Mouse (Mus musculus): ENCODE data around the gene Urgcp. TPM values are rescaled to one million over a fixed set of nuclear protein-coding genes. Genes with fewer than 3 reads are reported as not detected.

Urgcp gene
- polyA plus RNA-seq, 1 experiment, result 45.5 TPM

DNA sequence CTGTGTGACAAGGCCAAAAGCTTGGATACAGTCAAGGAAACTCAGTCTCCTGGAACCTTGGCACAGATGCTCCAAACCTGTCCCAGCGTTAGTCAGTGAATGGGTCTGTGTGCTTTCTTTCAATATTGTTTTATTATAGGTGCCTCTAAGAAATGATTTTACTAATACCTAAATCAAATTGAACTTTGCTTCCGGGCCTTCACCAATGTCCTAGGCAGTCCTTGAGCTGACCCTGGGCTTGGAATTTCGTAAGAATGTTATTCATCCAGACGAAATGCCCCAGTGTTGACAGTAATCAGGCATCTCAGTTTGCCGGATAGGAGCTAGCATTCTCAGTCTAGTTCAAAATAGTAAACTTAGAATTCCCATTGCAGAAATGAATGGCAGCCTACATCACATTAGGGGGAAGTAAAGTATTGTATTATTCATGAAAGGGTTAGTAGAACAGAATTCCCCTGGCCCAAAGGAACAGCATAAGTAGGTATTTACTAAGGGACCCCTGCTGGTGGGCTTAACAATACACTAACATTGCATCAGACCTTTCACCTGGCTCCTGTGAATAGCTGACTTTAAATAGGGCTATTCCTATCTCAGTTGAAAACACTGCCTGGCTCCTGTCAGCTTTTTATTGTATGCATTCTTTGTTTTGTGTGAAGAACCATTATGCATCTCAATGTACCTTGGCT is 59.8 kb downstream of the Urgcp start:
- Histone ChIP-seq H3K36me3 (ENCODE audit: control insufficient read depth, insufficient read depth, low read length) (peaks cover 11% of the 10 kb centered on the region), H3K4me1 (ENCODE audit: control insufficient read depth, insufficient read depth, insufficient read length, low read length) (peaks cover 2% of the 10 kb centered on the region; the same call in 1 of the 2 replicates), H3K4me3 (ENCODE audit: low read depth, low read length) (no peak overlapping the region), H3K27ac (ENCODE audit: insufficient read depth, low read depth, low read length) (no peak overlapping the region), H3K27me3 (ENCODE audit: control insufficient read depth, insufficient read depth, low read length) (no peaks in the 10 kb centered on the region)
- WGBS, result 76% methylated on average over 5 of the region's 5 CpGs
- TF ChIP-seq POLR2A (IDR thresholded peaks at IDR 0.05; ENCODE audit: low read depth, low read length), result no peak
- TF ChIP-seq CTCF (IDR thresholded peaks at IDR 0.05; ENCODE audit: extremely low read depth, insufficient read length, insufficient replicate concordance, low read depth, low read length), result no peak

DNA sequence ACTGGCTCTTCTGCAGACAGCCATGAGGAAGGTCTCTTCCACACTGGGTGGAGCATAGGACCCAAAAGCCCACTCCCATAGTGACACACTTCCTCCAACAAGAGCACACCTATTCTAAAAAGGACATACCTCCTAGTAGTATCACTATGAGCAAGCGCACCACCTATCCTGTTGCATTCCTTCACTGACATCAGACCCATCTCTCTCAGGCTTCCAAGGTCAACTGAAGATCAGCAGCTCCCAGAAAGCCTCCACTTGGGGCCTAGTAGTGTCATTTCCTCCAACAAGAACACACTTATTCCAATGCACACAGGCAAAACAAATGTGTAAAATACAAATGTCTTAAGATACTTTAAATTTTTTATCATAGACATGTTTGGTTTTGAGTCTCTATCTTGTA is 60.4 kb downstream of the Urgcp start:
- peaks cover 2% of the 10 kb centered on the region; the same call in 1 of the 2 replicates for H3K4me1 ChIP-seq (ENCODE audit: control insufficient read depth, insufficient read depth, insufficient read length, low read length)
- peaks cover 11% of the 10 kb centered on the region for H3K36me3 ChIP-seq (ENCODE audit: control insufficient read depth, insufficient read depth, low read length)
- TF ChIP-seq CTCF (IDR thresholded peaks at IDR 0.05; ENCODE audit: extremely low read depth, insufficient read length, insufficient replicate concordance, low read depth, low read length), result no peak
- H3K27me3 ChIP-seq (ENCODE audit: control insufficient read depth, insufficient read depth, low read length), result no peaks in the 10 kb centered on the region
- H3K4me3 ChIP-seq (ENCODE audit: low read depth, low read length), result no peak overlapping the region
- H3K27ac ChIP-seq (ENCODE audit: insufficient read depth, low read depth, low read length), result no peak overlapping the region
- 100% methylated on average over 1 of the region's 1 CpGs for WGBS

DNA sequence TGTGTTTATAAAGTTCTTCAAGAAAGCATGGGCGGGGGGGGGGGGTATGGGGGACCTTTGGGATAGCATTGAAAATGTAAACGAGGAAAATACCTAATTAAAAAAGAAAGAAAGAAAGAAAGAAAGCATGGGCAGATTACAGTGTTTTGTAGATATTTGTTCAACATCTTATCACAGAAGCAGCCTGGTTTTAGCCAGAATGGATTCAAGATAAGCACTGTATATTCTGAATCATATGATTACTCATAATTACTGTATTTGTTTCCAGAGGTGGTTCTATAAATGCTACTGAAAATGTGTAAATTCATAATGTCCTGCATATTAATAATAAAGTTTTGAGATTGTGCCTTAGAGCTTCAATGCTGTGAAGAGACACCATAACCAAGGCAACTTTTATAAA is 60.9 kb downstream of the Urgcp start:
- no peaks in the 10 kb centered on the region for H3K27me3 ChIP-seq (ENCODE audit: control insufficient read depth, insufficient read depth, low read length)
- WGBS, result 66% methylated on average over 2 of the region's 2 CpGs
- TF ChIP-seq CTCF (IDR thresholded peaks at IDR 0.05; ENCODE audit: extremely low read depth, insufficient read length, insufficient replicate concordance, low read depth, low read length), result no peak
- no peak for TF ChIP-seq POLR2A (IDR thresholded peaks at IDR 0.05; ENCODE audit: low read depth, low read length)
- peaks cover 11% of the 10 kb centered on the region for H3K36me3 ChIP-seq (ENCODE audit: control insufficient read depth, insufficient read depth, low read length)
- H3K4me3 ChIP-seq (ENCODE audit: low read depth, low read length), result no peak overlapping the region
- no peak overlapping the region for H3K27ac ChIP-seq (ENCODE audit: insufficient read depth, low read depth, low read length)
- H3K4me1 ChIP-seq (ENCODE audit: control insufficient read depth, insufficient read depth, insufficient read length, low read length), result peaks cover 2% of the 10 kb centered on the region; the same call in 1 of the 2 replicates

DNA sequence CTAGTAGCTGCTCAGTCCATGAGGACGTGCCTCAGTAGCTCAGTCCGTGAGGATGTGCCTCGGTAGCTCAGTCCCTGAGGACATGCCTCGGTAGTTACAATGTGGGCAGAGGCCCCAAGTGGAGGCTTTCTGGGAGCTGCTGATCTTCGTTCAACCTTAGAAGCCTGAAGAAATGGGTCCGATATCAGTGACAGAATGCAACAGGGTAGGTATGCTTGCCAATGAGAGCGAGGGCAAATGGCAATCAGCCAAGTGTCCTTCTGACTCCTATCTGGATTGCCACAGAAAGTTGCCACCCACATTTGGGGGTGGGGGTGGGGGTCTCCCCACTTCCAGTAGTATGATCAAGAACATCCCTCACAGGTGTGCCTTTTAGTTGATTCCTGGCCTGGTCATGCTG is 61.4 kb downstream of the Urgcp start:
- WGBS, result 61% methylated on average over 7 of the region's 7 CpGs
- TF ChIP-seq CTCF (IDR thresholded peaks at IDR 0.05; ENCODE audit: extremely low read depth, insufficient read length, insufficient replicate concordance, low read depth, low read length), result no peak
- no peak for TF ChIP-seq POLR2A (IDR thresholded peaks at IDR 0.05; ENCODE audit: low read depth, low read length)
- no peak overlapping the region for H3K4me3 ChIP-seq (ENCODE audit: low read depth, low read length)
- peaks cover 2% of the 10 kb centered on the region; the same call in 1 of the 2 replicates for H3K4me1 ChIP-seq (ENCODE audit: control insufficient read depth, insufficient read depth, insufficient read length, low read length)
- H3K27ac ChIP-seq (ENCODE audit: insufficient read depth, low read depth, low read length), result no peak overlapping the region
- H3K27me3 ChIP-seq (ENCODE audit: control insufficient read depth, insufficient read depth, low read length), result no peaks in the 10 kb centered on the region
- H3K36me3 ChIP-seq (ENCODE audit: control insufficient read depth, insufficient read depth, low read length), result peaks cover 11% of the 10 kb centered on the region

DNA sequence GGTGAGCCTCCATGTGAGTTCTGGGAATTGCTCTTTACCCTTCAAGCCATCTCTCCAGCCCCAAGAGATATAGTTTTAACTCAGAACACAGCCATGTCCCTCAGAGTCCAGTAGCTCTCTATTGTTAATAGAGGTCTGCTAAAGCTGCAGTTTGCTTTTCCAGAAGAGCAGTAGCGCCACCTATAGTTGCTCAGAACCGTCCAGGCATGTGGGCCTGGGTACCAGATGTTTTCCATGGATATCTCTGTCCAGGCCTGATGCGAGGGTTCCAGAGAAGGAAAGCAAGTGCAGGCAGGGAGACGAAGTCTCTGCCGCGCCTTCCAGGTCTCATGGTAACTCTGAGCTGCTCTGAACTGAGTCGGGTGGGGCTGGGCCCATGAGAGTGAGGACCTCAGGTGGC is 70.4 kb downstream of the Urgcp start:
- 35% methylated on average over 7 of the region's 7 CpGs for WGBS
- H3K4me3 ChIP-seq (ENCODE audit: low read depth, low read length), result no peak overlapping the region
- no peak overlapping the region for H3K27ac ChIP-seq (ENCODE audit: insufficient read depth, low read depth, low read length)
- TF ChIP-seq POLR2A (IDR thresholded peaks at IDR 0.05; ENCODE audit: low read depth, low read length) (no peak), CTCF (IDR thresholded peaks at IDR 0.05; ENCODE audit: extremely low read depth, insufficient read length, insufficient replicate concordance, low read depth, low read length) (peak; percentile 32; the same call in 1 of the 2 replicates)
- no peaks in the 10 kb centered on the region for H3K27me3 ChIP-seq (ENCODE audit: control insufficient read depth, insufficient read depth, low read length)
- no peaks in the 10 kb centered on the region for H3K36me3 ChIP-seq (ENCODE audit: control insufficient read depth, insufficient read depth, low read length)
- H3K4me1 ChIP-seq (ENCODE audit: control insufficient read depth, insufficient read depth, insufficient read length, low read length), result no peaks in the 10 kb centered on the region

DNA sequence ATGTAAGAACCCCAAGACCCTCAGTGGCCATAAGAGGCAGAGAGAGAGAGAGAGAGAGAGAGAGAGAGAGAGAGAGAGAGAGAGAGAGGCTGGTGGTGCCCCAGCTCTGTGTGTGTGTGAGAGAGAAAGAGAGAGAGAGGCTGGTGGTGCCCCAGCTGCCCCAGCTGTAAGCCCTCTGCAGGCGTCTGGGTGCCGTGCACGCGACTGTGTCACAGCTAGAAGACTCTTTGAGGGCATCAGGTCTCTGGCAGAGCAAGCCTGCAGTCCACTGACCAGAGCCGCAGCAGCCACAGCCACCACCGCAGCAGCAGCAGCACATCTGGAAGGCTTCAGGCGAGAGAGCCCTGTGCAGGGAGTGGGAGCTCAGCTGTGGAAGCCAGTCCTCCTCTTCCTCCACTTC is 77.9 kb downstream of the Urgcp start:
- WGBS, result 45% methylated on average over 7 of the region's 7 CpGs
- Histone ChIP-seq H3K36me3 (ENCODE audit: control insufficient read depth, insufficient read depth, low read length) (no peaks in the 10 kb centered on the region), H3K4me1 (ENCODE audit: control insufficient read depth, insufficient read depth, insufficient read length, low read length) (no peaks in the 10 kb centered on the region), H3K27ac (ENCODE audit: insufficient read depth, low read depth, low read length) (no peak overlapping the region), H3K27me3 (ENCODE audit: control insufficient read depth, insufficient read depth, low read length) (no peaks in the 10 kb centered on the region), H3K4me3 (ENCODE audit: low read depth, low read length) (no peak overlapping the region)
- TF ChIP-seq POLR2A (IDR thresholded peaks at IDR 0.05; ENCODE audit: low read depth, low read length) (no peak), CTCF (IDR thresholded peaks at IDR 0.05; ENCODE audit: extremely low read depth, insufficient read length, insufficient replicate concordance, low read depth, low read length) (no peak)

DNA sequence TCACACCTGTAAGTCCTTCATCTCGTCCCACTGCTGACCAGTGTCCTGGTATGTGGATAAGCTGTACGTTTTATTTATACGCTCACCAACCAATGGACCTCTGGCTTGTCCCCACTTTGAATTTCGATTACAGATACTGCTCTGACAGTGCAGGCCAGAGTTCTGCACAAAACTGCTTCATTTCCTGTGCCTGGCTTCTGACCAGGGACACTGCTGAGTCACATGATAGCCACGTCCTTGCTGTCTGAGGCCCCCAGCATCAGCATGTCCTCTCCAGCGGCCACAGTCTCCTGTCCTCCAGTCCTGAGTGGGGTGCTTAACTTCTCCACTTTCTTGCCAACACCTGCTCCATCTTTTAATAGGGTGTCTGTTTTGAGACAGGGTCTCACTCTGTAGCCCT is 79.6 kb downstream of the Urgcp start:
- Histone ChIP-seq H3K27me3 (ENCODE audit: control insufficient read depth, insufficient read depth, low read length) (no peaks in the 10 kb centered on the region), H3K27ac (ENCODE audit: insufficient read depth, low read depth, low read length) (no peak overlapping the region), H3K4me3 (ENCODE audit: low read depth, low read length) (no peak overlapping the region), H3K4me1 (ENCODE audit: control insufficient read depth, insufficient read depth, insufficient read length, low read length) (no peaks in the 10 kb centered on the region), H3K36me3 (ENCODE audit: control insufficient read depth, insufficient read depth, low read length) (no peaks in the 10 kb centered on the region)
- WGBS, result 66% methylated on average over 6 of the region's 6 CpGs
- TF ChIP-seq POLR2A (IDR thresholded peaks at IDR 0.05; ENCODE audit: low read depth, low read length) (no peak), CTCF (IDR thresholded peaks at IDR 0.05; ENCODE audit: extremely low read depth, insufficient read length, insufficient replicate concordance, low read depth, low read length) (no peak)

Other genes starting within 250 kb of the Urgcp start
- gene Xbp1, start 241.7 kb downstream of the Urgcp start, polyA plus RNA-seq (2012; rRNA removed), result 79.2 and 124 TPM in 2 replicates
- gene Ccdc117, start 220.2 kb downstream of the Urgcp start, polyA plus RNA-seq (2012; rRNA removed), result 2.2 and 2.9 TPM in 2 replicates
- not detected in 2 replicates for gene Ankrd36, start 192.7 kb downstream of the Urgcp start, polyA plus RNA-seq (2012; rRNA removed)
- 234 and 379 TPM in 2 replicates for gene Mrps24, start 46.7 kb downstream of the Urgcp start, polyA plus RNA-seq (2012; rRNA removed)
- 60.0 and 109 TPM in 2 replicates for gene Dbnl, start 26.1 kb upstream of the Urgcp start, polyA plus RNA-seq (2012; rRNA removed)
- 0.35 TPM in 1 of 2 replicates, not detected in the other for gene Pgam2, start 41.4 kb upstream of the Urgcp start, polyA plus RNA-seq (2012; rRNA removed)
- gene Polm, start 75.6 kb upstream of the Urgcp start, polyA plus RNA-seq (2012; rRNA removed), result 23.2 and 37.7 TPM in 2 replicates
- gene Aebp1, start 99.6 kb upstream of the Urgcp start, polyA plus RNA-seq (2012; rRNA removed), result 12.4 and 14.2 TPM in 2 replicates
- gene Pold2, start 115.9 kb upstream of the Urgcp start, polyA plus RNA-seq (2012; rRNA removed), result 132 and 133 TPM in 2 replicates
- gene Myl7, start 136.4 kb upstream of the Urgcp start, polyA plus RNA-seq (2012; rRNA removed), result 4.3 and 9.7 TPM in 2 replicates
- gene Gck, start 187.7 kb upstream of the Urgcp start, polyA plus RNA-seq (2012; rRNA removed), result 0.33 and 1.2 TPM in 2 replicates
- gene Ykt6, start 193.3 kb upstream of the Urgcp start, polyA plus RNA-seq (2012; rRNA removed), result 56.2 and 84.5 TPM in 2 replicates

All from small intestine, adult 2 months (tissue).